Mouse (Mus musculus) skeletal muscle tissue, adult 2 months (tissue): Measurements from ENCODE around the gene Ros1.

Experiments used
- DNase-seq: peaks from one replicate; pipeline ENCODE4 v3.0.0-alpha.2; 2012; ENCODE audit warnings: low read depth, low spot score

Ros1 gene

GRCm38 (mm10) chr10:52022413-52023212, 172.4 kb downstream of the Ros1 start, which contains the start of gene Vgll2:
Gene Vgll2 (plus strand): TSS chr10:52022502.
- DNase-seq: peak; percentile 43

- no peak for DNase-seq
Measured at GRCm38 (mm10) chr10:52021736-52022394, 173.2 kb downstream of the Ros1 start.

GRCm38 (mm10) chr10:52021231-52021630, 173.8 kb downstream of the Ros1 start:
- no peak for DNase-seq

- no peak for DNase-seq
Measured at GRCm38 (mm10) chr10:52018471-52018870, 176.6 kb downstream of the Ros1 start.
